Mouse (Mus musculus) layer of hippocampus, postnatal 14 days (tissue): ENCODE data around the gene E330034G19Rik. TPM values are rescaled to one million over a fixed set of nuclear protein-coding genes. Genes with fewer than 3 reads are reported as not detected.
"Not testable (repeated sequence)": the region's sequence is repeated elsewhere in the genome, so short reads cannot be mapped to it uniquely, and the experiment has no call there.

Experiments
- DNase-seq, 2 experiments: peaks; one replicate each; pipeline ENCODE4 v3.0.0; 2021 to 2022; ENCODE audit warnings: low spot score in 2 of 2, mixed read lengths in 1 of 2
- long read RNA-seq, 2 experiments: library from polyadenylated mRNA; stranded (forward); transcript quantifications; one replicate each; pipeline ENCODE4 v2.0.0; 2021
- total RNA-seq, 2 experiments: library from RNA; stranded (reverse); gene quantifications; 2 replicates each; pipeline ENCODE4 v1.2.3; 2021

Gene E330034G19Rik
- total RNA-seq, result not detected
- long read RNA-seq, experiment 1, result 0 reads
- long read RNA-seq, experiment 2, result 0 reads

- no peak for DNase-seq
These were observed at the start of gene E330034G19Rik for GRCm38 (mm10) chr14:24292914-24293313. Gene E330034G19Rik (plus strand): TSS chr14:24293214.

- DNase-seq, result peak in 1 of 2 experiments; percentile 21
These were observed 48.5 kb upstream of the E330034G19Rik start for GRCm38 (mm10) chr14:24244330-24245176.

- DNase-seq, result peak in 1 of 2 experiments; percentile 62
These were observed 47.6 kb upstream of the E330034G19Rik start, which contains the start of gene Dlg5 for GRCm38 (mm10) chr14:24245177-24246081. Gene Dlg5 (minus strand): TSS chr14:24245920.

GRCm38 (mm10) chr14:24249926-24250325, 43.1 kb upstream of the E330034G19Rik start:
- no peak for DNase-seq

GRCm38 (mm10) chr14:24251326-24251725, 41.7 kb upstream of the E330034G19Rik start:
- DNase-seq, result no peak

- DNase-seq, result no peak
These were observed 39.3 kb upstream of the E330034G19Rik start for GRCm38 (mm10) chr14:24253611-24254202.

DNA sequence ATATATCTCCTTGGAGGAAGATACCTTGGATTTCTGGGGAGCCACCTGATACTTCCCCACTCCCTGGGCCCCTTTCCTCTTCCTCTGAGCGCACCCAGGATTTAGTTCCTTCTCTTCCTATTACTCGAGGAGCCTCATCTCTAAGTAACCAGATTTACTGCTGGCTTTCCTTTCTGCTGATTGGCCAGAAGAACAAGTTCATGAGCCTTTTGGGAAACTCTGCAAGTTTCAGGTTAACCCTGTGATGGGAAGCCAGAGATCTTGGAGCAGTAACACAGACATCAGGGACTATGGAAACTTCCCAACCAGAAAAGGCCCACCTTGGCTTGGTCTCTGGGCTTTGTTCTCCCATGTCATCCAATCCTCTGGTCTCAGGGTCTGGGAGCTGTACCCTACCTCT, 37.1 kb upstream of the E330034G19Rik start:
- DNase-seq, result no peak

GRCm38 (mm10) chr14:24260391-24260790, 32.6 kb upstream of the E330034G19Rik start:
- no peak for DNase-seq

DNA sequence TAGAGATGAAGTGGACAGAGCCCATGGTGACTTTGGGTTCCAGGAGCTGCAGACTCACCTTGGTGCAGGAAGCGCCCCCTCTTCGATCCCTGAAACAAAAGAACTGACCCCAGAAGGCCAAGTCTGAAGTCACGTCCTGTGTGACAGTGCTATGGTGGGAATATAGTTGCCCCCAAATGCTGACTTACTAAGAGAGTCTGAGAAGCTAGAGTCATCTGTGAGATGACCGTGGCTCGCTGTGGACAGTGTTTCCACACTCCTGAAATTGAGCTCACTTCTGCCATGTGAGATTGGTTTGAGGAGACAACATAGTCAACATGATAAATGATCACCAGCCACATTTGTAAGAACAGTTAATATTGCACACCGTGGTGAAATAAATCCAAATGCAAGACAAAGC, 30.6 kb upstream of the E330034G19Rik start:
- DNase-seq, result no peak

DNA sequence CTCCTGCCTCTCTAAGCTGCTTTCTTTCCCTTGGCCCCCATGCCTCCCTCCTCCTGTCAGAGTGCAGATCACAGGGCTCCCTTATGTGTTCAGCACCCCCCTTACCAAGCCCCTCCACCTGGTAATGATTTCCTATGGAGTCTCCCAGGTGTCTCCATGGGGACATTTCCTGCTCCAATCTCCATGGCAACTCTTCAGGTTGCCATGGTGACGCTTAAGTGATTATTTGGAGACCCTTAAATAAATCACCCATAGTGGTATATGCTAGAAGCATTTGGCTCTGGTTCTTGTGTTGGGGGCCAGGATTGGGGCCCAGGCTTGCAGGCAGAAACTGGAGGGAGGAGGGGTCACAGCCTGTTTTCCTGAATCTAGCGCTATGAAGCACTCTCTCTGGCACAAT, 30.1 kb upstream of the E330034G19Rik start:
- DNase-seq, result peak; percentile 46 to 50

GRCm38 (mm10) chr14:24269571-24269970, 23.4 kb upstream of the E330034G19Rik start:
- no peak for DNase-seq

DNA sequence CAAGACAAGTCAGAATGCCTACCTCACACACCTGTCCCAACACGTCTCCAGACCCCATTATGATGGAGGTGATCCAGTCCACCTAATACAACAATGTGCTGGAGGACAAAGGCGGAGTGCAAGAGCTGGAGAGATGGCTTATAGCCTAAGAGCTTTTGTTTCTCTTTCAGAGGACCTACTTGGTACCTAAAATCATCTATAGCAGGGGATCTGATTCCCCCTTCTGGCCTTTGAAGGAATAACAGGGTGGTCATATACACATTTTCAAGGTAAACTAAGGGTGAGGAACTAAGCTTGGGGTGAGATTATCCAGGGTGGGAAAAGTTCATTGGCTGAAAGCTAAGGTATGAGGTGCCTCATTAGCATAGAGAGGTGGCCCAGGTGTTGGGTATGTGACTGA, 19.4 kb upstream of the E330034G19Rik start:
- peak in 1 of 2 experiments; percentile 65 for DNase-seq

DNA sequence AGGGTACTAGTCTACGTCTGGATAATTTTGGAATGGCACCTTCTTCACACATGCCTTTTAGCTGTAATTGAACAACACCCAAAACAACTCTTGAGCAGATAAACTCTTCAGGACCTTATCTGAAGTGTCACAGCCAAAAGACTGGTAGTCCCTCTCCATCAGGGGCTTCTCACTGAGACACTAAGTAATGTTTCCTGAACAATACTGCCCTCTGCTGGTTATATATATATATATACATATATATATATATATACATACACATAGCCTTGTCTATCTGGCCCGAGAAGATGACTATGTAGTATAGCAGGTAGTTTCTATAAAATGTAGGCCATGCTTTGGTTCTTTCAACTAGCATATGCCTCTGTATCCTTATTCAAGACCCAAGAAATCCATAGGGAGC, 17.5 kb upstream of the E330034G19Rik start:
- no peak for DNase-seq

DNA sequence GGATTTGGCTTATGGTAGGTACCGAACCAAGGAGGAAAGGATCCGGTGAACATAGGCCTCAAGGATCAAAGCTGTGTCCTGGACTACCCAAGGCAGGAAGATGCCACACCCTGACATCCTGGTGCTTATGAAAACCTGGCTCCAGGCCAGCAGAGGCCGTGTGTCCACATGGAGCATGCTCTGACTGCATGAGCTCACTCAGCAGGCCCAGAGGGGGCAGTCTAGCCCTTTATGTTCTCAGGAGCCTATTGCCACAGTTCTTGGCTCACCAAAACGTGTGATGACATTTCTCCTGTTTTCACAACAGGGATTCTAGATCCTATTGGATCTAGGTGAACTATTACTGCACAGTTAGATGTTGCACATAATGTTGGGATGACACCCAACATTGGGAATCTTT, 11.7 kb upstream of the E330034G19Rik start:
- no peak for DNase-seq

DNA sequence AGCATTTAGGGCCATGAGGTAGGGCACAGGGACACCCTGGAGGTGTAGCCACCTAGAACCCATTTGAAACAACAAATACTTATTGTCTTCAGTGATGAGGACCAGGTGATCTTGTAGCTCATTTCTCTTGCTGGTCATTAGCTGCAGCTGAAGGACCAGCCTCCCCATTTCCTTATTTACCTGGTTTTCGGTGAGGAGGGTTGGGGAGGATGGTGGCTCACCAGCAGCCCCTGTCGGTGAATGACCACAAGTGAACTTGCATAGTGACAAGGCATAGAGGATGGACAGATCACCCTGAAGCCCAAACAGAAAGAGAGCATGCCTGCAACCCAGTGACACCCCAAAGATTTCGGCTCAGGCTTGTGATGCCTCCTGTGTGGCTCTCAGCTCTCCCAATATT, 10.7 kb upstream of the E330034G19Rik start:
- no peak for DNase-seq

GRCm38 (mm10) chr14:24286136-24286535, 6.9 kb upstream of the E330034G19Rik start:
- DNase-seq, result no peak

- DNase-seq, result no peak
These were observed 2.3 kb upstream of the E330034G19Rik start for GRCm38 (mm10) chr14:24290726-24291125.

DNA sequence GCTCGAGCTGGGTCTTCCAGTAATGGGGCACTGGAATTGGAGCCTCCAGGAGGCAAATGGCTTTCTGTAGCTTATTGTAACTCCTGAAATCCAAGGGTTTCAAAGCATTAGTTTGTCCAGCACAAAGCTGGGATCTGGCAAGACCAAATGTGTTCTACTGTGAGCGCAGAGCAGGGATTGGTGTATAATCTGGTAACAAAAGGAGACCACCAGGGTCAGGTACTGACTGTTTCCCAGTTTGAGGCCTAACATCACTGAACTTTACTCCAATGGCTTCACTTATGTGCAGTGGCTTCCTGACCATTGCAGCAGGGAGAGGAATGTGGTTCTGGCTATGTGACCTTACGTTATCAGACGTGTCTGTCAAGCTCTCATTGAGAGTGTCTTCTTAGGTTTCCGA, 617 bp downstream of the E330034G19Rik start:
- no peak for DNase-seq

GRCm38 (mm10) chr14:24302126-24302525, 9.1 kb downstream of the E330034G19Rik start:
- DNase-seq, result not testable (repeated sequence)

DNA sequence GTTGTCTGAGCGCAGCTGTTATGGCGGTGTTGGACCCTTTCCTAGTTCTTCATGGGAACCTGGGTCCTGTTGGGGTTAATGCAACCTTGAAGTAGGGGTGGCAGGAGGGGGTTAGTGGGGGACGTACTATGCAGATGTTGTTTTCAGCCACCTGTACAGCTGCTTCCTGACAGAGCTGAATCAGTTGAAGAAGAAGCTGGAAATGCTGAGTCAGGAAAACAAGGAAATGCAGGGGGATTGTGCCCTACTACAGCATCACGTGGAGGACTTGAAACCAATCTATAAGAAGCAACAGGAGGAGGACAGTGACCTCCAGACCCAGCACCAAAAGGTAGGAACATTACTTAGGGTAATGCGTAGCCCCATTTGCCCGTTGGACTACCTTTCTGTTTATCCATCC, 13.7 kb downstream of the E330034G19Rik start:
- DNase-seq, result no peak

GRCm38 (mm10) chr14:24307146-24307545, 14.1 kb downstream of the E330034G19Rik start:
- DNase-seq, result no peak
